Mouse (Mus musculus) T-helper 1 cell (primary cell): ENCODE measurements around the gene Pdss1.
"Not testable (repeated sequence)": the region's sequence is repeated elsewhere in the genome, so short reads cannot be mapped to it uniquely, and the experiment has no call there.

ENCODE experiments used
- in situ Hi-C: fragments of 300-600 bp; cut with MboI, MseI; formaldehyde crosslinking; loops from one replicate; pipeline ENCODE4 v1.15.1; 2025; ENCODE audit warnings: high pct_unique_total_duplicates

Gene Pdss1

GRCm38 (mm10) chr2:22895282-22896273, at the start of gene Pdss1:
Gene Pdss1 (plus strand): TSS chr2:22895522.
- in situ Hi-C loops = no loop called here

GRCm38 (mm10) chr2:22851900-22852299, 43.4 kb upstream of the Pdss1 start:
- in situ Hi-C loops = loop anchor here (25.0 kb wide), 1 partner anchor 440 kb away; no protein-coding TSS in a partner anchor

DNA sequence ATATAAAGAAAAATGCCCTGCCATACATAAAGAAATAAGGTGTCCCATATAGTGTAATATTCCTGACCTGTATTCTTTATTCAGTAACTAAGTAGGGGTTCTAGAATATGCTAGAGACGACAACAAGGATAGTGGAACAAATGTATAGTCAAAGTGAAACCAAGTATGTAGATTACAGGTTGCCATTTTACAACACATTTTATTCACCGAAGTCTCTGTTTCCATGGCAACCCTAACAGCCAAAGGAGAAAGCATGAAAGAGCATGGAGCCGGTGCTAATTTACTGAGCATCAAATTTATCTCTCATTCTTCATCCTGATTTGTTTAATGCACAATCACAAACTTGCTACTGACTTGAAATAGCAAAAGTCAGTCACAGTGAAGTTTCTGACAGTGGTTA, 37.8 kb upstream of the Pdss1 start:
- in situ Hi-C loops = loop anchor here (25.0 kb wide), 1 partner anchor 445 kb away; no protein-coding TSS in a partner anchor

DNA sequence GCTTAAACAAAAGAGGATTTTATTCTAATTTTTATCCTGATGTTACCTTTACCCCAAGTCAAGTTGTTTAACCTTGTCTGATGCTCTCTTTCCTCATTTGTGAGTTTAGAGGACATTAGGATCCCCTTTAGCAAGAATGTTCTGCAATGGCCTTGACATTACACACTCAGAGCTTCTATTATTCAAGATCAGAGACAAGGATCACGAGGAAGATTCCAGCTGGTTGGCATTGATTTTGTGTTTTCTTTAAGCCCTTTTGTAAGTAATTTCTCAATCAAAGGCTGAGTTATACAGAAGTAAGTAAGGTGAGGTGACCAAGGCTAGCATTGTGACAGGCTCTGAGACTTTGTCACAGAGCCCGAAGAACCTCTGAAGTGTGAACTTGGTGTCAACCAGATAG, 33.1 kb upstream of the Pdss1 start:
- in situ Hi-C loops = loop anchor here (10.0 to 25.0 kb wide), 2 partner anchors 217 to 450 kb away; no protein-coding TSS in a partner anchor

- in situ Hi-C loops = loop anchor here (5.0 to 25.0 kb wide), 3 partner anchors 107 to 452 kb away; no protein-coding TSS in a partner anchor
Measured at GRCm38 (mm10) chr2:22864394-22865037, 30.8 kb upstream of the Pdss1 start.

DNA sequence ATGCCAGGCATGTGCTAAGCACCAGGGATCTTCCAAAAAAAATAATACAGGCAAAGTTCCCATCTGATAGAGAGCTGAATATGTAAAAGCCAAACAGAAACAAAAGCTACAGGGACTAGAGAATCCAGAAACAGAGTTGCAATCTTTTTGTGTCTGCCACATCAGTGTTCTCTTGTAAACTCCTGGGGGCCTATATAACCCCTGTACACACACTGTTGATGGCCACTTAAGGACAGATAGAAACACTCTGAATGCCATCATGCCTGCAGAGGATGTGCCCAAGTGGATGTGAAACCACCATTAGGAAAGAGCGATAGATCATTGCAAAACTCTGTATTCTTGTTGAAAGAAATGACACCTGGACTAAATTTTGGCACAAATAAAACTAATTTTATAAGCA, 29.5 kb upstream of the Pdss1 start:
- in situ Hi-C loops = loop anchor here (5.0 to 25.0 kb wide), 3 partner anchors 109 to 454 kb away; no protein-coding TSS in a partner anchor

- in situ Hi-C loops = loop anchor here (5.0 to 25.0 kb wide), 3 partner anchors 110 to 455 kb away; no protein-coding TSS in a partner anchor
Measured at GRCm38 (mm10) chr2:22866894-22867424, 28.4 kb upstream of the Pdss1 start.

GRCm38 (mm10) chr2:22873159-22873558, 22.2 kb upstream of the Pdss1 start:
- in situ Hi-C loops = loop anchor here (25.0 kb wide), 1 partner anchor 461 kb away; no protein-coding TSS in a partner anchor

DNA sequence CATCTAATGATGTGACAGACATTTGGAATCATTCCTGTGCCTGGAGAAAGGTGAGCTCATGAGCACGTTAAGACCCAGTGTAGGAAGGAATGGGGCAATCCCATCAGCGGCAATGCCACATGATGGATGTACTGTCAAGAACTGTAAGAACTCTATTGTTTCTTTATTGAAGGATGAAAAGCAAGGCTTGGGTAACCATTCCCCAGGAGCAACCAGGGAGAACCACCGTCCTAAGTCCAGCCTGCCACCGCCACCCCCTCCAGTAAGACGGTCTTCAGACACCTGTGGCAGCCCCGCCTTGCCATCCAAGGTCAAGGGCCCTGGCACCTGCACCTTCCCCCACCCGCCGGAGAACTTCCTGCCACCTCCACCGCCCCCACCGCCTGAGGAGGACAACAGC, 20.7 kb upstream of the Pdss1 start:
- in situ Hi-C loops = loop anchor here (25.0 kb wide), 1 partner anchor 462 kb away; no protein-coding TSS in a partner anchor

GRCm38 (mm10) chr2:22876614-22877013, 18.7 kb upstream of the Pdss1 start:
- in situ Hi-C loops = no loop called here

DNA sequence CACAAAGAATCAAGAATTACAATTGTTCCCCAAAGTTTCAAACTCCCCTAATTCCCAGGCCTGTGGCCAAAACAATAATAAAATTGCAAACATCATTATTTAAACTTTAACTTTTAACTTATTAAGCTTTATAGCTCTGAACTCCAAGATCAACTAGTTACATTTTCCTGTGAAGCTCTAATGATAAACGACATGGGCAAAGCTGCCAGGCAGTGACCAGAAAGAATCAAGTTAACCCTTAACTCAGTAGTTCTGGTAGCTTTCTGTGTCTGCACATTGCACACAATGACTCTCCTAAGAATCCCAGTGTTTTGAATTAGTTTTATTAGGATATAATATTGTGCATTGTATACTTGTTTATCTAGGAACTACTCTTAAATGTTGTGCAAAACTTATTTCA, 16.5 kb upstream of the Pdss1 start:
- in situ Hi-C loops = no loop called here

- in situ Hi-C loops = loop anchor here (5.0 kb wide), 1 partner anchor 923 kb away; no protein-coding TSS in a partner anchor
Measured at GRCm38 (mm10) chr2:22880726-22881125, 14.6 kb upstream of the Pdss1 start.

- in situ Hi-C loops = no loop called here
Measured at GRCm38 (mm10) chr2:22894932-22895281, 415 bp upstream of the Pdss1 start.

GRCm38 (mm10) chr2:22903947-22904346, 8.6 kb downstream of the Pdss1 start:
- in situ Hi-C loops = no loop called here

GRCm38 (mm10) chr2:22914421-22914820, 19.1 kb downstream of the Pdss1 start:
- in situ Hi-C loops = no loop called here

GRCm38 (mm10) chr2:22918651-22919050, 23.3 kb downstream of the Pdss1 start:
- in situ Hi-C loops = no loop called here

GRCm38 (mm10) chr2:22925911-22926310, 30.6 kb downstream of the Pdss1 start:
- in situ Hi-C loops = not testable (repeated sequence)

GRCm38 (mm10) chr2:22928259-22928658, 32.9 kb downstream of the Pdss1 start:
- in situ Hi-C loops = no loop called here

GRCm38 (mm10) chr2:22933556-22933955, 38.2 kb downstream of the Pdss1 start:
- in situ Hi-C loops = no loop called here

GRCm38 (mm10) chr2:22949956-22950355, 54.6 kb downstream of the Pdss1 start:
- in situ Hi-C loops = no loop called here

GRCm38 (mm10) chr2:22954278-22954677, 59.0 kb downstream of the Pdss1 start:
- in situ Hi-C loops = no loop called here

GRCm38 (mm10) chr2:22955914-22956313, 60.6 kb downstream of the Pdss1 start:
- in situ Hi-C loops = no loop called here
